Mouse (Mus musculus) cortical plate, adult 2 months (tissue): ENCODE measurements at regions not wholly inside any gene's neighbourhood (a gene's known extent, or its start where the extent isn't known, plus 50 kb on each side); places are given as distances from the start of the nearest gene placed in this dataset.

Experiments
- H3K27ac ChIP-seq: fragments of 200-500 bp; 2 replicates; pipeline ENCODE4 v1.5.1; 2012; ENCODE audit warnings: low read length, control low read depth, inconsistent platforms; ENCODE audit not compliant: insufficient read depth
- H3K4me1 ChIP-seq: fragments of 200-500 bp; 2 replicates; pipeline ENCODE4 v1.6.1; 2011; ENCODE audit warnings: low read length; ENCODE audit not compliant: control insufficient read depth, insufficient read depth
- H3K4me3 ChIP-seq: fragments of 200-500 bp; 2 replicates; pipeline ENCODE4 v1.5.1; 2011; ENCODE audit warnings: mild to moderate bottlenecking, low read length, control low read depth; ENCODE audit not compliant: insufficient read depth
- CTCF ChIP-seq: fragments of 200-500 bp; IDR thresholded peaks from 2 replicates; pipeline ENCODE4 v1.5.1; 2011; ENCODE audit warnings: mild to moderate bottlenecking, control low read depth, low read length; ENCODE audit not compliant: insufficient read depth; ENCODE audit errors: extremely low read depth
- POLR2A ChIP-seq: fragments of 200-500 bp; IDR thresholded peaks from 2 replicates; pipeline ENCODE4 v1.6.1; 2011; ENCODE audit warnings: mild to moderate bottlenecking, low read length, control low read depth; ENCODE audit not compliant: insufficient read depth; ENCODE audit errors: extremely low read depth

- no peak overlapping the region for H3K4me3 ChIP-seq
- no peak for TF ChIP-seq POLR2A
- TF ChIP-seq CTCF, result no peak
- H3K27ac ChIP-seq, result no peak overlapping the region
- no peaks in the 10 kb centered on the region for H3K4me1 ChIP-seq
Measured at GRCm38 (mm10) chr4:114712921-114713527, 108.5 kb upstream of the Gm12830 start.

GRCm38 (mm10) chr4:114716703-114717102, 104.8 kb upstream of the Gm12830 start:
- Histone ChIP-seq H3K27ac (no peak overlapping the region), H3K4me3 (no peak overlapping the region), H3K4me1 (no peaks in the 10 kb centered on the region)
- TF ChIP-seq POLR2A (no peak), CTCF (no peak)

GRCm38 (mm10) chr4:114720696-114721095, 100.8 kb upstream of the Gm12830 start:
- Histone ChIP-seq H3K4me3 (no peak overlapping the region), H3K4me1 (no peaks in the 10 kb centered on the region)
- TF ChIP-seq POLR2A, result no peak
- TF ChIP-seq CTCF, result no peak

GRCm38 (mm10) chr4:114721386-114721785, 100.1 kb upstream of the Gm12830 start:
- no peaks in the 10 kb centered on the region for H3K4me1 ChIP-seq
- H3K27ac ChIP-seq, result no peak overlapping the region
- no peak overlapping the region for H3K4me3 ChIP-seq
- TF ChIP-seq CTCF (no peak), POLR2A (no peak)

More at GRCm38 (mm10) chr4:114720696-114721095, 100.8 kb upstream of the Gm12830 start:
- H3K27ac ChIP-seq, result no peak overlapping the region

- Histone ChIP-seq H3K4me3 (no peak overlapping the region), H3K4me1 (no peaks in the 10 kb centered on the region), H3K27ac (no peak overlapping the region)
- no peak for TF ChIP-seq POLR2A
- TF ChIP-seq CTCF, result no peak
Measured at GRCm38 (mm10) chr4:114728235-114729000, 93.1 kb upstream of the Gm12830 start.

- Histone ChIP-seq H3K4me3 (no peak overlapping the region), H3K4me1 (no peaks in the 10 kb centered on the region), H3K27ac (no peak overlapping the region)
- TF ChIP-seq POLR2A (no peak), CTCF (no peak)
Measured at GRCm38 (mm10) chr4:114733256-114734004, 88.1 kb upstream of the Gm12830 start.

- no peak overlapping the region for H3K4me3 ChIP-seq
- no peak overlapping the region for H3K27ac ChIP-seq
- TF ChIP-seq POLR2A (no peak), CTCF (no peak)
- no peaks in the 10 kb centered on the region for H3K4me1 ChIP-seq
Measured at GRCm38 (mm10) chr4:114738903-114739667, 82.4 kb upstream of the Gm12830 start.

- no peak overlapping the region for H3K4me3 ChIP-seq
- TF ChIP-seq POLR2A (no peak), CTCF (no peak)
Measured at GRCm38 (mm10) chr4:114748131-114748530, 73.4 kb upstream of the Gm12830 start.

GRCm38 (mm10) chr4:114759837-114760236, 61.7 kb upstream of the Gm12830 start:
- TF ChIP-seq POLR2A (no peak), CTCF (no peak)
- Histone ChIP-seq H3K4me3 (no peak overlapping the region), H3K4me1 (no peaks in the 10 kb centered on the region), H3K27ac (no peak overlapping the region)

More at GRCm38 (mm10) chr4:114748131-114748530, 73.4 kb upstream of the Gm12830 start:
- Histone ChIP-seq H3K4me1 (no peaks in the 10 kb centered on the region), H3K27ac (no peak overlapping the region)
